Comparison of ENCODE assay signal across 9 mouse cellular contexts in the genomic region with DNA sequence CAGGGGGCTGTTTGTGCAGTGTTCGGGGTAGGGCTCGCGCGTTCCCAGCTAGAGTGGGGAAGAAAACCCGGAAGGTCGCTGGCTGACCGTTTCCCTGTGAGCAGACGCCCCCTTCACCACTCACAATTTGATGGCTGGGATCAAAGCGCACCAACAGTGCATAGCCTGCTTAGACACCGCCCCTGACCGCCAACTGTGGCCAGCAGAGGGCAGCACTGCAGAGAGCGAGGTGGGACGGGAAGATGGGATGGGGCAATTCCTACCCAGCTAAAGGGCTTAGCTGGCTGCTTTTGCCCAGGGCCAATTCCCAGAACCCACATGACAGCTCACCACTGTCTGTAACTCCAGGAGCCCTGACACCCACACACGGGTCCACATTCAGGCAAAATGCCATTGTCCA. TPM values are rescaled to one million over a fixed set of nuclear protein-coding genes. Genes with fewer than 3 reads are reported as not detected.
A peak's percentile ranks its signal among the peaks of the same experiment; 100 is the strongest.
DNase-seq lines count a peak whose midpoint lies in the region; ATAC-seq and TF ChIP-seq lines count a peak whose summit lies in the region.
"Had no signal": no experiment of that assay in that cellular context is flagged by ENCODE, and none has a peak within 500 bp of the region (broad histone marks: within the 10 kb centered on the region; RNA-seq: fewer than 3 reads in every experiment).

No protein-coding gene starts in this region.

- H3K36me3 ChIP-seq in forebrain, embryonic 10.5 days (replicated peaks): no peaks in the 10 kb centered on the region
- no peaks in the 10 kb centered on the region for H3K36me3 ChIP-seq in forebrain, embryonic 13.5 days (ENCODE audit: poor library complexity, severe bottlenecking)
- no peaks in the 10 kb centered on the region for H3K36me3 ChIP-seq in embryonic facial prominence, embryonic 10.5 days (replicated peaks)
- H3K36me3 ChIP-seq: limb, embryonic 13.5 days had no signal

- TF ChIP-seq CTCF in olfactory bulb, adult 2 months (IDR thresholded peaks at IDR 0.05; ENCODE audit: insufficient read depth, low read depth, low read length): peak; percentile 46; the same call in 1 of the 2 replicates

- no peak for ATAC-seq in forebrain, embryonic 13.5 days

- 50% methylated on average over 14 of the region's 14 CpGs for whole genome bisulfite sequencing in forebrain, embryonic 10.5 days
- 44% methylated on average over 14 of the region's 14 CpGs for WGBS in forebrain, embryonic 13.5 days
- WGBS in embryonic facial prominence, embryonic 10.5 days: 43% methylated on average over 14 of the region's 14 CpGs
- 45% methylated on average over 14 of the region's 14 CpGs for WGBS in olfactory bulb, adult 2 months

- H3K4me3 ChIP-seq in forebrain, embryonic 10.5 days: no peak overlapping the region
- H3K4me3 ChIP-seq in forebrain, embryonic 13.5 days: no peak overlapping the region
- no peak overlapping the region for H3K4me3 ChIP-seq in embryonic facial prominence, embryonic 10.5 days
- H3K4me3 ChIP-seq in olfactory bulb, adult 2 months (ENCODE audit: insufficient read depth, low read depth, low read length): no peak overlapping the region
- H3K4me3 ChIP-seq: limb, embryonic 13.5 days had no signal

- H3K9ac ChIP-seq in forebrain, embryonic 13.5 days: no peak overlapping the region
- H3K9ac ChIP-seq: limb, embryonic 13.5 days had no signal

- no peaks in the 10 kb centered on the region for H3K27me3 ChIP-seq in forebrain, embryonic 10.5 days (ENCODE audit: poor library complexity, severe bottlenecking)
- no peaks in the 10 kb centered on the region for H3K27me3 ChIP-seq in forebrain, embryonic 13.5 days
- H3K27me3 ChIP-seq in embryonic facial prominence, embryonic 10.5 days (replicated peaks; ENCODE audit: low read depth, poor library complexity, severe bottlenecking): no peaks in the 10 kb centered on the region
- H3K27me3 ChIP-seq: limb, embryonic 13.5 days had no signal

- no peak overlapping the region for H3K4me2 ChIP-seq in forebrain, embryonic 13.5 days
- H3K4me2 ChIP-seq: limb, embryonic 13.5 days had no signal

- TF ChIP-seq POLR2A in olfactory bulb, adult 2 months (IDR thresholded peaks at IDR 0.05; ENCODE audit: insufficient read depth, low read depth, low read length): no peak

- H3K9me3 ChIP-seq in forebrain, embryonic 10.5 days: no peaks in the 10 kb centered on the region
- H3K9me3 ChIP-seq in forebrain, embryonic 13.5 days (replicated peaks): no peaks in the 10 kb centered on the region
- no peaks in the 10 kb centered on the region for H3K9me3 ChIP-seq in embryonic facial prominence, embryonic 10.5 days
- H3K9me3 ChIP-seq: limb, embryonic 13.5 days had no signal

- no peak overlapping the region; the same call in 1 of the 2 replicates for H3K27ac ChIP-seq in forebrain, embryonic 10.5 days
- H3K27ac ChIP-seq in forebrain, embryonic 13.5 days: no peak overlapping the region
- H3K27ac ChIP-seq in embryonic facial prominence, embryonic 10.5 days (replicated peaks): no peak overlapping the region
- H3K27ac ChIP-seq in olfactory bulb, adult 2 months (ENCODE audit: insufficient read depth, low read depth, low read length): no peak overlapping the region
- H3K27ac ChIP-seq: limb, embryonic 13.5 days had no signal

- 0 out of 2 replicates have a peak, but pooled peaks cover 5% of the 10 kb centered on the region for H3K4me1 ChIP-seq in forebrain, embryonic 10.5 days
- no peaks in the 10 kb centered on the region for H3K4me1 ChIP-seq in forebrain, embryonic 13.5 days
- H3K4me1 ChIP-seq in embryonic facial prominence, embryonic 10.5 days: peaks cover 15% of the 10 kb centered on the region; the same call in 1 of the 2 replicates
- H3K4me1 ChIP-seq in olfactory bulb, adult 2 months (ENCODE audit: control insufficient read depth, insufficient read depth, low read length): no peaks in the 10 kb centered on the region

- DNase-seq in forebrain, embryonic 10.5 days (ENCODE audit: extremely low spot score, low spot score): peak; percentile 52
- DNase-seq in right cerebral cortex, postnatal 14 days: peak; percentile 59
- DNase-seq in right cerebral cortex, adult 18-20 months: no peak
- peak; percentile 74 for DNase-seq in embryonic facial prominence, embryonic 10.5 days (ENCODE audit: low spot score)
- peak; percentile 73 for DNase-seq in liver
- no peak for DNase-seq in layer of hippocampus, adult 18-20 months (ENCODE audit: low spot score in 2 of 2)

RNA-seq across cellular contexts. Expression of gene Hsbp1, which starts 14.5 kb away (rescaled TPM):
- polyA plus RNA-seq in forebrain, embryonic 10.5 days (2016; fragmentation: Nextera tagmentation; extraction: Ambion mirVana): 246 and 255 TPM in 2 replicates
- polyA plus RNA-seq in forebrain, embryonic 13.5 days (2015; fragmentation: Nextera tagmentation; extraction: Ambion mirVana): 465 and 467 TPM in 2 replicates
- 238 and 249 TPM in 2 replicates for polyA plus RNA-seq in embryonic facial prominence, embryonic 10.5 days (2016; fragmentation: Nextera tagmentation; extraction: Ambion mirVana)
- not detected in 2 replicates for polyA plus RNA-seq in olfactory bulb, adult 2 months (2012; ENCODE audit: insufficient read depth, insufficient read length, low replicate concordance, missing spikeins)
- total RNA-seq in layer of hippocampus, adult 18-20 months (2021): 100 to 1,000 TPM; 317 to 341 TPM

RNA-seq across cellular contexts. Expression of gene Mlycd, which starts 35.8 kb away (rescaled TPM):
- 9.2 and 10.2 TPM in 2 replicates for polyA plus RNA-seq in forebrain, embryonic 10.5 days (2016; fragmentation: Nextera tagmentation; extraction: Ambion mirVana)
- 11.0 and 11.1 TPM in 2 replicates for polyA plus RNA-seq in forebrain, embryonic 13.5 days (2015; fragmentation: Nextera tagmentation; extraction: Ambion mirVana)
- 7.3 and 7.6 TPM in 2 replicates for polyA plus RNA-seq in embryonic facial prominence, embryonic 10.5 days (2016; fragmentation: Nextera tagmentation; extraction: Ambion mirVana)
- polyA plus RNA-seq in olfactory bulb, adult 2 months (2012; ENCODE audit: insufficient read depth, insufficient read length, low replicate concordance, missing spikeins): not detected in 2 replicates
- 10 to 100 TPM; 28.2 to 28.7 TPM for total RNA-seq in layer of hippocampus, adult 18-20 months (2021)

Comparison
In these comparisons a context has a peak if more than half of its experiments do, and no peak if none do; other contexts are left out.
1. DNase-seq: peak in forebrain, embryonic 10.5 days (single experiment), right cerebral cortex, postnatal 14 days (single experiment), embryonic facial prominence, embryonic 10.5 days (single experiment) and liver (single experiment); none in right cerebral cortex, adult 18-20 months (single experiment) and layer of hippocampus, adult 18-20 months (0 of 2).
2. RNA of gene Hsbp1, which starts 14.5 kb away (polyA plus RNA-seq): 465 to 467 TPM in forebrain, embryonic 13.5 days, 246 to 255 TPM in forebrain, embryonic 10.5 days and 238 to 249 TPM in embryonic facial prominence, embryonic 10.5 days; not detected in olfactory bulb, adult 2 months; every median in the first group is over 100 times any median in the second.